Mouse (Mus musculus) myocyte (in vitro differentiated cells): ENCODE results near the gene St6galnac6.

Experiments
- MAX ChIP-seq: IDR thresholded peaks from one replicate; pipeline ENCODE4 v1.6.1; 2011; ENCODE audit warnings: low read depth, mild to moderate bottlenecking, control low read depth
- MYOD1 ChIP-seq, 3 experiments: IDR thresholded peaks; one replicate each; pipeline ENCODE4 v1.6.1; 2011; ENCODE audit warnings: control low read depth in 2 of 3, low read depth in 2 of 3, mild to moderate bottlenecking in 2 of 3, moderate library complexity in 1 of 3; ENCODE audit not compliant: insufficient read length in 2 of 3, control insufficient read depth in 1 of 3
- MYOG ChIP-seq, 3 experiments: IDR thresholded peaks; one replicate each; pipeline ENCODE4 v1.6.1; 2011; ENCODE audit warnings: control low read depth in 2 of 3, low read depth in 2 of 3, mild to moderate bottlenecking in 2 of 3; ENCODE audit not compliant: insufficient read length in 2 of 3, control insufficient read depth in 1 of 3, insufficient read depth in 1 of 3
- POLR2A ChIP-seq: IDR thresholded peaks from one replicate; pipeline ENCODE4 v1.6.1; 2011; ENCODE audit warnings: low read depth, mild to moderate bottlenecking, control low read depth, moderate library complexity; ENCODE audit not compliant: insufficient read length
- POLR2AphosphoS2 ChIP-seq: IDR thresholded peaks from one replicate; pipeline ENCODE4 v1.6.1; 2011; ENCODE audit warnings: low read depth, control low read depth; ENCODE audit not compliant: insufficient read length
- SRF ChIP-seq: IDR thresholded peaks from one replicate; pipeline ENCODE4 v1.6.1; 2011; ENCODE audit warnings: low read depth; ENCODE audit not compliant: control insufficient read depth, insufficient read length
- TCF12 ChIP-seq: IDR thresholded peaks from one replicate; pipeline ENCODE4 v1.6.1; 2011; ENCODE audit warnings: mild to moderate bottlenecking, control low read depth; ENCODE audit not compliant: poor library complexity, insufficient read depth, severe bottlenecking
- USF1 ChIP-seq: IDR thresholded peaks from one replicate; pipeline ENCODE4 v1.6.1; 2011; ENCODE audit warnings: low read depth, mild to moderate bottlenecking, control low read depth, moderate library complexity

DNA sequence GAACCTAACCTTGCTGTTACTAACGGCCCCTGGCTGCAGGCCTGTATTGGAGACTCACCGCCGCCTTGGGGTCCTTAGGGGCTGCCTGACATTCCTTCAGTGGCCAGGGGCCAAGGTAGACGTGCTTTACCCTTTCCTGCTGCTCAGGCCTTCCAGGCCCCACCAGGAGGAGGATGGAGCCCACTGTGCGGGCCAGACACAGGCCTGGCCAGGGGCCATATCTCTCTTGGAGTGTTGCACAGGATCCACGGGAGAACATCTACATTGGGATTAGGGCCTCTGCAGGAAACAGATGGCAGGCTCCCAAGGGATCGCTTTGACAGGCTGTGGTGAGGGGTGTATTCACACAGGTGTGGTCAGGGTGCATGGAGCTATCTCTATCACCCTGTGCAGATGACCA, 43.3 kb downstream of the St6galnac6 start:
- TF ChIP-seq POLR2A (no peak), TCF12 (no peak), USF1 (no peak), POLR2AphosphoS2 (no peak), MAX (no peak), MYOG (IDR thresholded peaks at IDR 0.05; ENCODE audit: control insufficient read depth in 1 of 3, insufficient read depth in 1 of 3, insufficient read length in 2 of 3, low read depth in 2 of 3) (no peak), SRF (no peak), MYOD1 (IDR thresholded peaks at IDR 0.05; ENCODE audit: control insufficient read depth in 1 of 3, insufficient read length in 2 of 3, low read depth in 2 of 3) (no peak)
